Mouse (Mus musculus): ENCODE measurements around the gene Plekhg1.

Gene Plekhg1

GRCm38 (mm10) chr10:3947346-3947745 lies 207.2 kb downstream of the Plekhg1 start:
- in situ Hi-C loops (cut with MboI, MseI): loop anchor here (5.0 kb wide), 1 partner anchor 415 kb away; no protein-coding TSS in a partner anchor

DNA sequence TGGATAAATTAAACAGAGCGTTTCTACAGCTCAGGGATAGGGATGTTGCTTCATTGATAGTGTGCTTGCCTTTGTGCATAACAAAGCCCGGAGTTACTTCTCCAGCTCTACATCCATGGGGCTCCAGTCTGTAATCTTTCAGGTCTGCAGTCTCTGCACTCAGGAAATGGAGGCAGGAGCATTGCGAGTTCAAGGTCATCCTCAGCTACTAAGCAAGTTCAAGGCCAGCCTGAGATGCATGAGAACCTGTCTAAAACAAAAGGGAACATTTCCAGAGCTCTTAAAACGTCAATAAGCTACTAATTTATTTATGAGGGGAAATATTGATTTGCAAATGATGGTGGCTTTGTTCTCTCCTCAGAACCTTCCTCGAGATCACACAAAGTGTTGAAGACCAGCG lies 209.1 kb downstream of the Plekhg1 start:
- in situ Hi-C loops (cut with MboI, MseI): loop anchor here (5.0 kb wide), 1 partner anchor 417 kb away; no protein-coding TSS in a partner anchor

- in situ Hi-C loops (cut with MboI, MseI): no loop called here
Measured at GRCm38 (mm10) chr10:3956471-3956870, 216.3 kb downstream of the Plekhg1 start.

DNA sequence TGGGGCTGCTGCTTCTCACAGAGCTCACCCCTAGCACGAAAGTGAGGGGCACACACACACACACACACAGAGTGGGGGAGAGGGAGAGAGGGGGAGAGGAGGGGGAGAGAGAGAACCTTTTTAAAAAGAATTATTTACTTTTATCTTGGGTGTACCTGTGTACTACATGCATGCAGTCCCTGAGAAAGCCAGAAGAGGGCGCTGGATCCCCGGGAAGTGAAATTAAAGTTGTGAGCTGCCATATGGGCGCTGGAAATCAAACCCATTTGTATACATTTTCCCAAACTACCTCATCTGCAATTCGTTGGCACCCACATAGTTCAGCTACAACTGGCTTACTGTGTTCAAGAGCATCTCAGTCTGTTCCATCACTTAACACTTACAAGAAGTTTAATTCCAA lies 218.4 kb downstream of the Plekhg1 start:
- in situ Hi-C loops (cut with MboI, MseI): no loop called here

- in situ Hi-C loops (cut with MboI, MseI): no loop called here
Measured at GRCm38 (mm10) chr10:3969026-3969425, 228.9 kb downstream of the Plekhg1 start.

GRCm38 (mm10) chr10:3972237-3972636 lies 232.1 kb downstream of the Plekhg1 start:
- in situ Hi-C loops (cut with MboI, MseI): no loop called here

GRCm38 (mm10) chr10:3972981-3973588 lies 232.9 kb downstream of the Plekhg1 start, which contains the start of gene Mthfd1l:
Gene Mthfd1l (plus strand): TSS chr10:3973118.
- in situ Hi-C loops (cut with MboI, MseI): no loop called here

DNA sequence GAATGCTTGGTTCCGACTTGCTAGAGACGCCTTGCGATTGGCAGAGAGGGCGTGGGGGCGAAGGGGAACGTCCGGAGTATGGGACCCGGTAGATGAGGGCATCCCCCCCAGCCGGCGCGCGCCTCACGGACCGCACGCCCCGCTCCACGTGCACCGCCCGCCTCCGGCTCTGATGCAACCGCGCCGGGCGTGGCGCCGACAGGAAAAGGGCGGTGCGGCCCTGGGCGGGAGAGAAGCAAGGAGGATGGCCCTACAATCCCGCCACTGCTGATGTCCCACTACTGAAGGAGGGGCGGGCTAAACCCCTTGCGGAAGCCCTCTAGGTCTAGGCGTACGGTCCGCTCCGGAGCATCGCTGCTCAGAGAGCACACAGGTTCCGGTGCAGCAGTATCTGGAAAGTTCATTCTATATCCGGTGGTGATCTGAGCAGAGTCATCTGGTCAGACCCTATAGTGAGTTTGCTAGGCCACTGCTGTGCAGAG lies 233.5 kb downstream of the Plekhg1 start:
- in situ Hi-C loops (cut with MboI, MseI): no loop called here

GRCm38 (mm10) chr10:3974380-3974779 lies 234.2 kb downstream of the Plekhg1 start:
- in situ Hi-C loops (cut with MboI, MseI): no loop called here

- in situ Hi-C loops (cut with MboI, MseI): loop anchor here (25.0 kb wide), 2 partner anchors 361 to 1836 kb away; partner anchors contain the start of genes Fbxo5 and Mtrf1l
Measured at GRCm38 (mm10) chr10:3975898-3976622, 235.9 kb downstream of the Plekhg1 start.

- in situ Hi-C loops (cut with MboI, MseI): loop anchor here (25.0 kb wide), 2 partner anchors 361 to 1836 kb away; partner anchors contain the start of genes Fbxo5 and Mtrf1l
Measured at GRCm38 (mm10) chr10:3976623-3977010, 236.5 kb downstream of the Plekhg1 start.

- in situ Hi-C loops (cut with MboI, MseI): loop anchor here (25.0 kb wide), 2 partner anchors 359 to 1834 kb away; partner anchors contain the start of genes Fbxo5 and Mtrf1l
Measured at GRCm38 (mm10) chr10:3978326-3978725, 238.2 kb downstream of the Plekhg1 start.

GRCm38 (mm10) chr10:3978792-3979488 lies 238.8 kb downstream of the Plekhg1 start:
- in situ Hi-C loops (cut with MboI, MseI): loop anchor here (25.0 kb wide), 2 partner anchors 358 to 1833 kb away; partner anchors contain the start of genes Fbxo5 and Mtrf1l

- in situ Hi-C loops (cut with MboI, MseI): loop anchor here (25.0 kb wide), 2 partner anchors 357 to 1832 kb away; partner anchors contain the start of genes Fbxo5 and Mtrf1l
Measured at GRCm38 (mm10) chr10:3980231-3980630, 240.1 kb downstream of the Plekhg1 start.

DNA sequence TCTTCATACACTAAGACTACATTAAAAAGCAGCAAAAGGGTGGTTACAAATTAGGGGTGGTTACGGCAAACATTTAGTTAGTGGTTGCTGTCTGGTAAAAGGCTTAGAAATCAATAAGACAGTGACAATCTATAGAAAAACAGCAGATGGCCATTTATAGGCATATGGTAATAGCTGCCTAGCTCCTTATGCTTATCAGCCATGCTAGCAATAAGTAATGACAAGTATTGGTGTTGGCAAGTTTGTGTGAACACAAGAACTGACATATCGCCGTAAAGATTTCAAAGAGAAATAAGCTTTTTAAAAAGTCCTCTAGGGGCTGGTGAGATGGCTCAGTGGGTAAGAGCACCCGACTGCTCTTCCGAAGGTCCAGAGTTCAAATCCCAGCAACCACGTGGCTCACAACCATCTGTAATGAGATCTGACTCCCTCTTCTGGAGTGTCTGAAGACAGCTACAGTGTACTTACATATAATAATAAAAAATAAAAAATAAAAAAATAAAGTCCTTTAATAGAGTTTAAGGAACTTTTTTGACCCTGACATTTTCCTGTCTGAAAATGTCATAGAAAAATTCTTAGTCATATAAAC lies 250.2 kb downstream of the Plekhg1 start:
- in situ Hi-C loops (cut with MboI, MseI): loop anchor here (25.0 kb wide), 2 partner anchors 347 to 1822 kb away; partner anchors contain the start of genes Fbxo5 and Mtrf1l

GRCm38 (mm10) chr10:3993365-3994102 lies 253.4 kb downstream of the Plekhg1 start:
- in situ Hi-C loops (cut with MboI, MseI): loop anchor here (25.0 kb wide), 2 partner anchors 344 to 1819 kb away; partner anchors contain the start of genes Fbxo5 and Mtrf1l

GRCm38 (mm10) chr10:3995277-3995676 lies 255.1 kb downstream of the Plekhg1 start:
- in situ Hi-C loops (cut with MboI, MseI): loop anchor here (25.0 kb wide), 2 partner anchors 342 to 1817 kb away; partner anchors contain the start of genes Fbxo5 and Mtrf1l

DNA sequence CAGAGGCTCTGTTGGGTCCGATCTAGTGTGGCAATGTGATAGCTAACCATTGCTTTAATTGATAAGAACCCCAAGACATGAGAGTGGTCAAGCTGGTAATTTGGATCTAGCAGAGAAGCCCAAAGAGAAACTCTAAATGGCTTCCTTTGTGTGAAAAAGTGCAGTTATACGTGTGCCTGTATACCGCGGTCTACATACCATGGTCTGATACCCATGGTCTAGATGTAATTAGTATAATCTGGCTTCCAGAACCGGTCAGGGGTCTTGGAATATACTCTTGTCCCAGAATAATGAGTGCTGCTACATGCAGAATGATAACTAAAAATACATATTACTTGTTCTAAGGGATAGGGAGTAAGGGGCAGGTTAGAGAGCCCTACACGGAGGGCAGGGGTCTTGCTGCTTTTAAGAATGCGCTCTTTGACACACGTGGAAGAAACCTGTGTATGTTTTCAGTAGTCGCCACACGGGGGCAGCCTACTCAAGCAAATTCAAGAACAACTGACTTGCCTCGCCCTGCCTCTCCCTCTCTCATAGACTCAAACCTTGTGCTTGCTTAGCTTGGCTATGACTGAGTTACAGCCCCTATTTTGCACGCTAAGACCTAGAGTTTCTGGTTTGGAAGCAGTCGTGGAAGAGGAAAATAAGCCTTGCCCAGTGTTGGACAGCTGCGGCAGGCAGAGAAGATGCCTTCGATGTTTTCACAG lies 256.2 kb downstream of the Plekhg1 start:
- in situ Hi-C loops (cut with MboI, MseI): loop anchor here (25.0 kb wide), 2 partner anchors 341 to 1816 kb away; partner anchors contain the start of genes Fbxo5 and Mtrf1l

DNA sequence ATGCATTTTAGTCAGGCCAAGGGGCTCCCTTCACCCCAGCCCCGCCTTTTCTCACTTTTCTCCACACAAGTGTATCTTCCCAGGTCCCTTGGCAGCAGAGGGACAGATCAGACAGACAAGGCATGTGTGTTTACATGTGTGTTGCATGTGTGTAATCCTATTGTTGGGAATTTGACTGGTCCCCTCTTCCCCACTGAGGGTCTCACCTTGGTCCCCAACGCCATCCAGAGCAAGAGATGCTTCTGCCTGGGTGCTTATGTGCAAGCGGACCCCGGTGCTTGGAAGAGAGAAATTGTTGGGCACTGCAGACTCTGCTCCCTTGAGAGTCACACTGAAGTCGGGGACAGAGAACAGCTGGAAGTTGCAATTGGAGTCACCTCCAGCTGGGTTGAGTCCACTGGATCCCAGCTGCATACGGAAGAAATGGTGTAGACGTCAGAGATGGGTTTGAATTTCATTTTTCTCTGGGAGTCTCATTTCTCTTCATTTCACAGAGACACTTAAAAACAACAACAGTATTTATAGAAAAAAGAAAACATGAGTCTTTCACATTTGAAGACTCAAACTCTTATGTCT lies 257.8 kb downstream of the Plekhg1 start:
- in situ Hi-C loops (cut with MboI, MseI): loop anchor here (25.0 kb wide), 2 partner anchors 339 to 1814 kb away; partner anchors contain the start of genes Fbxo5 and Mtrf1l

Data from regulatory T cell (primary cell).